Mouse (Mus musculus) E14TG2a.4 (cell line): ENCODE results near the gene Gm340.

Experiments used
- H3K27me3 ChIP-seq: 2 replicates; pipeline ENCODE4 v1.6.1; 2014; ENCODE audit warnings: low read length, control low read depth; ENCODE audit not compliant: insufficient read depth
- H3K36me3 ChIP-seq: 2 replicates; pipeline ENCODE4 v1.6.1; 2014; ENCODE audit warnings: low read length, control low read depth; ENCODE audit not compliant: insufficient read depth
- H3K4me1 ChIP-seq: replicated peaks from 2 replicates; pipeline ENCODE4 v1.6.1; 2014; ENCODE audit warnings: low read depth, low read length, control low read depth
- H3K4me3 ChIP-seq: replicated peaks from 2 replicates; pipeline ENCODE4 v1.5.1; 2014; ENCODE audit warnings: mild to moderate bottlenecking, low read length
- H3K9me3 ChIP-seq: 2 replicates; pipeline ENCODE4 v1.6.1; 2014; ENCODE audit warnings: low read length, control low read depth
- CTCF ChIP-seq: conservative IDR thresholded peaks from 2 replicates; pipeline ENCODE4 v1.5.1; 2014; ENCODE audit warnings: low read length
- NANOG ChIP-seq: IDR thresholded peaks from 2 replicates; pipeline ENCODE4 v1.6.1; 2014; ENCODE audit warnings: borderline replicate concordance, low read length, mixed read lengths
- POU5F1 ChIP-seq: IDR thresholded peaks from 2 replicates; pipeline ENCODE4 v1.6.1; 2014; ENCODE audit warnings: low read length, borderline replicate concordance

Gm340 gene

GRCm38 (mm10) chr19:41577576-41577975 is 4.6 kb upstream of the Gm340 start:
- H3K9me3 ChIP-seq = no peaks in the 10 kb centered on the region
- no peaks in the 10 kb centered on the region for H3K27me3 ChIP-seq
- no peak for TF ChIP-seq POU5F1
- no peak for TF ChIP-seq CTCF
- peaks cover 21% of the 10 kb centered on the region for H3K4me1 ChIP-seq
- H3K4me3 ChIP-seq = no peak overlapping the region
- H3K36me3 ChIP-seq = peaks cover 28% of the 10 kb centered on the region

- peaks cover 11% of the 10 kb centered on the region for H3K4me1 ChIP-seq
- no peaks in the 10 kb centered on the region for H3K27me3 ChIP-seq
- peaks cover 46% of the 10 kb centered on the region for H3K36me3 ChIP-seq
- TF ChIP-seq POU5F1 = no peak
- TF ChIP-seq NANOG = no peak
- no peak for TF ChIP-seq CTCF
- no peaks in the 10 kb centered on the region for H3K9me3 ChIP-seq
- H3K4me3 ChIP-seq = no peak overlapping the region
These were observed 2.8 kb upstream of the Gm340 start for GRCm38 (mm10) chr19:41579311-41579920.

DNA sequence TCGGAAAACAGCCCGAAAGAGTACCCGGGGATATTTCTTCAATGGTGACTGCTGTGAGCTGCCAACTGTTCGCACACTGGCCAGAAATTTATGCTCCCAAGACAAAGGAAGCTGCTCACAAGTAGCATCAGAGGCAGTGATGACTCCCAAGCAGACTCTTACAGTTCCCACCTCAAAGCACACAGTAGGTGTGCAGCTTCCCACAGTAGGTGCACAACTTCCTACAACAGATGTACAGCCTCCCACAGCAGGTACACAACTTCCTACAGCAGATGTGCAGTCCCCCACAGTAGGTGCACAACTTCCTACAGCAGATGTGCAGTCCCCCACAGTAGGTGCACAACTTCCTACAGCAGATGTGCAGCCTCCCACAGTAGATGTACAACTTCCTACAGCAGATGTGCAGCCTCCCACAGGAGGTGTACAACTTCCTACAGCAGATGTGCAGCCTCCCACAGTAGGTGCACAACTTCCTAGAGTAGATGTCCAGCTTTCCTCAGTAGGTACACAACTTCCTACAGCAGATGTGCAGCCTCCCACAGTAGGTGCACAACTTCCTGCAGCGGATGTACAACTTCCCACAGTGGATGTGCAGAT is 846 bp downstream of the Gm340 start:
- no peak for TF ChIP-seq POU5F1
- TF ChIP-seq CTCF = no peak
- no peak for TF ChIP-seq NANOG
- Histone ChIP-seq H3K9me3 (no peaks in the 10 kb centered on the region), H3K4me1 (peaks cover 22% of the 10 kb centered on the region), H3K4me3 (no peak overlapping the region), H3K36me3 (peaks cover 75% of the 10 kb centered on the region), H3K27me3 (no peaks in the 10 kb centered on the region)

GRCm38 (mm10) chr19:41586752-41587151 is 4.6 kb downstream of the Gm340 start:
- Histone ChIP-seq H3K4me3 (no peak overlapping the region), H3K36me3 (peaks cover 68% of the 10 kb centered on the region), H3K9me3 (no peaks in the 10 kb centered on the region), H3K27me3 (no peaks in the 10 kb centered on the region), H3K4me1 (peaks cover 22% of the 10 kb centered on the region)
- no peak for TF ChIP-seq POU5F1
- TF ChIP-seq CTCF = no peak
- no peak for TF ChIP-seq NANOG

DNA sequence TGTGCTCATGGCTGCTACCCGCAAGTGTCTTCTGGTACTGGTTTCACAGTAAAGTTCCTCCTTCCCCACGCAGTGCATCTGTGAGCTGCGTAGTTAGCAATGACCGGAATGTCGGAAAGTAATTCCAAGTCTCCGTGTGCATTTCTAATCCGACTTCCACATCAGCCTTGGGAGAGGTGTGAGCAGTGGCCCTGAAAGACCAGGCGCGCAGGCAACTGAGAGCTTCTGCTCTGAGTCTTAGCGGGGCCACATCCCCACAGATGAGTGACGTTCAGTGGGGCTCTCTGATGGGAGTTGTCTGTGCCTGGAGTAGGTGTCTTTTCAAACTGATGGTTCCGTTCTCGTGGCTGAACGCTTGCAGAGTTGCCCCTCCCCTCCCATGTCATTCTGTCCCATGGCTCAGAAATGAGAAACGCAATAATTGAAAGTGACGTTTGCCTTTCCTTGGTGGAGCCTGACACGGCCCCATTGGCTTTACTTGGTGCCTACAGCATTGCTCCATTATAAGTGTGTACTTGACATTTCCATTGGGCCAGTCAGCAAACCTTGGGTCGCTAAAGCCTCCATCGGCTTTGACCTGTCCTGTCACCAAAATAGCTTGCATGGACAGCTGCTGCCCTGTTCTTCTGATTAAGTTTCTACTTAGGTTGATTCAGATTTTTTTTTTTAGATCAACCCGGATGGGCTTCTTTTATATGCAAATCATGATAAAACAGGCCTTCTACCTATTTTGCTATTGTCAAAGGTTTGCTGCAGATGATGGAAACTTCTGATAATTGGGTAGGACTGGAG is 5.5 kb downstream of the Gm340 start:
- peaks cover 59% of the 10 kb centered on the region for H3K36me3 ChIP-seq
- no peak overlapping the region for H3K4me3 ChIP-seq
- H3K4me1 ChIP-seq = peaks cover 22% of the 10 kb centered on the region
- no peaks in the 10 kb centered on the region for H3K9me3 ChIP-seq
- TF ChIP-seq CTCF (no peak), POU5F1 (no peak), NANOG (no peak)
- H3K27me3 ChIP-seq = no peaks in the 10 kb centered on the region

GRCm38 (mm10) chr19:41589026-41589425 is 6.9 kb downstream of the Gm340 start:
- H3K4me3 ChIP-seq = no peak overlapping the region
- peaks cover 15% of the 10 kb centered on the region for H3K4me1 ChIP-seq
- no peaks in the 10 kb centered on the region for H3K27me3 ChIP-seq
- no peaks in the 10 kb centered on the region for H3K9me3 ChIP-seq
- H3K36me3 ChIP-seq = peaks cover 45% of the 10 kb centered on the region
- TF ChIP-seq POU5F1 (no peak), NANOG (no peak), CTCF (no peak)

- Histone ChIP-seq H3K4me1 (peaks cover 15% of the 10 kb centered on the region), H3K4me3 (no peak overlapping the region), H3K9me3 (no peaks in the 10 kb centered on the region), H3K36me3 (peaks cover 39% of the 10 kb centered on the region), H3K27me3 (no peaks in the 10 kb centered on the region)
- TF ChIP-seq POU5F1 = no peak
- no peak for TF ChIP-seq NANOG
- TF ChIP-seq CTCF = no peak
These were observed 7.5 kb downstream of the Gm340 start for GRCm38 (mm10) chr19:41589681-41590080.

DNA sequence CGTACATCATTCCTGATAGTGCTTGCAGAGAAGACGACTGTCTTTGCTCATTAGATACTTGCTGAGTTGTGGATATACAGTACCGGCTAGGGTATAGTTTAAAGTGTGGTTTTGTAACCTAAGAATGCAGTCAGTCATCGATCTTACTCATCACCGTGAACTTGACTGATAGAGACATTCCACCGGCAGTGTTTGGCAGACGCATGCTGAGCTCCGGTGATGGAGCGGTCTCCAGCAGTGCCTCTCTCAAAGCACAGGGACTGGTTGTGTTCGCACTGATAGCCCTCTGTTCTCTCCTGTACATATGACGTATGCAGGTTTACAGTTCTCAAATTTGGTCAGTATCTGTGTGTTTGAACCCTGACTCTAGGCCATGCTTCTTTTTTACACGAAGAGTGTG is 9.6 kb downstream of the Gm340 start:
- H3K36me3 ChIP-seq = peaks cover 20% of the 10 kb centered on the region
- no peaks in the 10 kb centered on the region for H3K9me3 ChIP-seq
- H3K4me3 ChIP-seq = no peak overlapping the region
- TF ChIP-seq CTCF (no peak), POU5F1 (no peak), NANOG (no peak)
- H3K27me3 ChIP-seq = no peaks in the 10 kb centered on the region
- peaks cover 12% of the 10 kb centered on the region for H3K4me1 ChIP-seq
